Mouse (Mus musculus) lung, embryonic 14.5 days (tissue): ENCODE data around the gene Uqcr10. TPM values are rescaled to one million over a fixed set of nuclear protein-coding genes. Genes with fewer than 3 reads are reported as not detected.
A peak's percentile ranks its signal among the peaks of the same experiment; 100 is the strongest.

Source experiments
- ATAC-seq: fragments of 200-750 bp; cut with Nextera tagmentation; 2 replicates; pipeline ENCODE4 v1.8.0; 2017; ENCODE audit warnings: mild to moderate bottlenecking, moderate TSS enrichment, moderate library complexity; ENCODE audit not compliant: insufficient read depth
- DNase-seq: peaks from one replicate; pipeline ENCODE4 v3.0.0-alpha.2; 2015
- H3K27ac ChIP-seq: fragments of 300-500 bp; sonication (generic); 2 replicates; pipeline ENCODE4 v1.5.1; 2014; ENCODE audit warnings: low read depth, mild to moderate bottlenecking, moderate library complexity
- H3K27me3 ChIP-seq: fragments of 300-500 bp; sonication (generic); 2 replicates; pipeline ENCODE4 v1.6.1; 2014; ENCODE audit warnings: low read length, control low read depth; ENCODE audit not compliant: insufficient read depth
- H3K36me3 ChIP-seq: fragments of 300-500 bp; sonication (generic); 2 replicates; pipeline ENCODE4 v1.6.1; 2014; ENCODE audit warnings: control low read depth; ENCODE audit not compliant: insufficient read depth
- H3K4me1 ChIP-seq: fragments of 300-500 bp; sonication (generic); 2 replicates; pipeline ENCODE4 v1.6.1; 2014; ENCODE audit warnings: antibody characterized with exemption, control low read depth; ENCODE audit not compliant: insufficient read depth
- H3K4me2 ChIP-seq: fragments of 300-500 bp; sonication (generic); 2 replicates; pipeline ENCODE4 v1.6.1; 2014; ENCODE audit warnings: mild to moderate bottlenecking
- H3K4me3 ChIP-seq: fragments of 300-500 bp; sonication (generic); 2 replicates; pipeline ENCODE4 v1.5.1; 2014; ENCODE audit warnings: low read depth, low read length
- H3K9ac ChIP-seq: fragments of 300-500 bp; sonication (generic); 2 replicates; pipeline ENCODE4 v1.6.1; 2014
- H3K9me3 ChIP-seq: fragments of 300-500 bp; sonication (generic); 2 replicates; pipeline ENCODE4 v1.6.1; 2016; ENCODE audit warnings: low read depth, low read length, control low read depth
- CTCF ChIP-seq: IDR thresholded peaks from 2 replicates; pipeline ENCODE4 v1.5.1; 2016; ENCODE audit warnings: antibody characterized with exemption, low read depth
- WGBS: fragments of 180-500 bp; shearing (Covaris S2); extraction: QIAGEN DNeasy Blood & Tissue Kit; methylation state at CpG from one replicate; pipeline ENCODE4 v1.1.7; 2014; 5-methylcytosine and 5-hydroxymethylcytosine counted together
- polyA plus RNA-seq: library from polyadenylated mRNA; unstranded; fragments of >200 nt; fragmentation: Nextera tagmentation; extraction: Ambion mirVana; gene quantifications from 2 replicates; pipeline ENCODE4 v1.2.1, GENCODE M21; 2014

Uqcr10 gene
- polyA plus RNA-seq, 1 experiment from 2014 or later = 736 TPM

- WGBS = 73% methylated on average over 10 of the region's 10 CpGs
- no peak; the same call in 1 of the 2 replicates for ATAC-seq
- Histone ChIP-seq H3K4me3 (no peak overlapping the region), H3K9ac (no peak overlapping the region), H3K27ac (no peak overlapping the region), H3K4me2 (no peak overlapping the region), H3K36me3 (peaks cover 60% of the 10 kb centered on the region), H3K9me3 (no peaks in the 10 kb centered on the region), H3K27me3 (no peaks in the 10 kb centered on the region), H3K4me1 (no peaks in the 10 kb centered on the region)
- peak; percentile 26 for DNase-seq
- no peak for TF ChIP-seq CTCF
Measured at GRCm38 (mm10) chr11:4661871-4662495, 42.2 kb downstream of the Uqcr10 start.

- Histone ChIP-seq H3K4me3 (no peak overlapping the region), H3K4me2 (no peak overlapping the region), H3K4me1 (no peaks in the 10 kb centered on the region), H3K27me3 (no peaks in the 10 kb centered on the region), H3K9me3 (no peaks in the 10 kb centered on the region), H3K27ac (no peak overlapping the region), H3K9ac (no peak overlapping the region), H3K36me3 (peaks cover 60% of the 10 kb centered on the region)
- peak; percentile 6 for DNase-seq
- no peak for TF ChIP-seq CTCF
- no peak for ATAC-seq
- 78% methylated on average over 4 of the region's 4 CpGs for WGBS
Measured at GRCm38 (mm10) chr11:4661324-4661723, 42.8 kb downstream of the Uqcr10 start.

- no peak overlapping the region for H3K4me3 ChIP-seq
- TF ChIP-seq CTCF = no peak
- no peak overlapping the region for H3K4me2 ChIP-seq
- DNase-seq (no peak), ATAC-seq (no peak)
- H3K9me3 ChIP-seq = no peaks in the 10 kb centered on the region
- peaks cover 61% of the 10 kb centered on the region for H3K36me3 ChIP-seq
- no peak overlapping the region for H3K9ac ChIP-seq
- H3K27me3 ChIP-seq = no peaks in the 10 kb centered on the region
- WGBS = 83% methylated on average over 7 of the region's 7 CpGs
- no peaks in the 10 kb centered on the region for H3K4me1 ChIP-seq
- H3K27ac ChIP-seq = no peak overlapping the region
Measured at GRCm38 (mm10) chr11:4660309-4661025, 43.7 kb downstream of the Uqcr10 start.

GRCm38 (mm10) chr11:4659818-4660217, 44.3 kb downstream of the Uqcr10 start:
- ATAC-seq (no peak), DNase-seq (no peak)
- H3K36me3 ChIP-seq = peaks cover 68% of the 10 kb centered on the region
- H3K9ac ChIP-seq = no peak overlapping the region
- H3K27ac ChIP-seq = no peak overlapping the region
- TF ChIP-seq CTCF = no peak
- no peak overlapping the region for H3K4me2 ChIP-seq
- H3K4me3 ChIP-seq = no peak overlapping the region
- H3K4me1 ChIP-seq = no peaks in the 10 kb centered on the region
- no peaks in the 10 kb centered on the region for H3K27me3 ChIP-seq
- WGBS = 79% methylated on average over 1 of the region's 1 CpGs
- no peaks in the 10 kb centered on the region for H3K9me3 ChIP-seq

Other genes with a start within 250 kb of the Uqcr10 start
- gene Mtmr3, start 109.5 kb downstream of the Uqcr10 start, polyA plus RNA-seq = 29.5 and 32.1 TPM in 2 replicates
- gene Gm11032, start 84.3 kb downstream of the Uqcr10 start, polyA plus RNA-seq = not detected in 2 replicates
- 36.6 and 37.3 TPM in 2 replicates for gene Ascc2, start 66.6 kb downstream of the Uqcr10 start, polyA plus RNA-seq
- 70.4 and 74.1 TPM in 2 replicates for gene Zmat5, start 336 bp upstream of the Uqcr10 start, polyA plus RNA-seq
- gene Cabp7, start 42.4 kb upstream of the Uqcr10 start, polyA plus RNA-seq = 0.17 and 0.18 TPM in 2 replicates
- 43.3 and 47.6 TPM in 2 replicates for gene Nf2, start 145.2 kb upstream of the Uqcr10 start, polyA plus RNA-seq
- gene Nipsnap1, start 169.6 kb upstream of the Uqcr10 start, polyA plus RNA-seq = 32.0 and 32.4 TPM in 2 replicates
- 37.7 and 43.4 TPM in 2 replicates for gene Thoc5, start 191.0 kb upstream of the Uqcr10 start, polyA plus RNA-seq
- gene Nefh, start 243.7 kb upstream of the Uqcr10 start, polyA plus RNA-seq = 0.35 and 0.36 TPM in 2 replicates